Mouse (Mus musculus) liver, postnatal 0 days (tissue): ENCODE results near the gene Tmub1. TPM values are rescaled to one million over a fixed set of nuclear protein-coding genes. Genes with fewer than 3 reads are reported as not detected.
A peak's percentile ranks its signal among the peaks of the same experiment; 100 is the strongest.

Source experiments
- ATAC-seq: fragments of 200-750 bp; cut with Nextera tagmentation; 2 replicates; pipeline ENCODE4 v1.8.0; 2017; ENCODE audit warnings: mild to moderate bottlenecking, moderate library complexity
- DNase-seq: peaks from one replicate; pipeline ENCODE4 v3.0.0-alpha.2; 2016
- H3K27ac ChIP-seq: fragments of 300-500 bp; sonication (generic); 2 replicates; pipeline ENCODE4 v1.5.1; 2014; ENCODE audit warnings: antibody characterized with exemption, moderate library complexity, mild to moderate bottlenecking, low read depth
- H3K27me3 ChIP-seq: fragments of 300-500 bp; sonication (generic); 2 replicates; pipeline ENCODE4 v1.6.1; 2014; ENCODE audit warnings: low read length, control low read depth, mixed read lengths; ENCODE audit not compliant: insufficient read depth
- H3K36me3 ChIP-seq: fragments of 300-500 bp; sonication (generic); replicated peaks from 2 replicates; pipeline ENCODE4 v1.6.1; 2014; ENCODE audit warnings: mild to moderate bottlenecking, control low read depth, low read length, moderate library complexity, mixed read lengths; ENCODE audit not compliant: insufficient read depth
- H3K4me1 ChIP-seq: fragments of 300-500 bp; sonication (generic); 2 replicates; pipeline ENCODE4 v1.6.1; 2014; ENCODE audit warnings: antibody characterized with exemption, mild to moderate bottlenecking, control low read depth; ENCODE audit not compliant: insufficient read depth
- H3K4me2 ChIP-seq: fragments of 300-500 bp; sonication (generic); 2 replicates; pipeline ENCODE4 v1.6.1; 2014; ENCODE audit warnings: low read depth, mild to moderate bottlenecking, low read length, moderate library complexity, mixed read lengths
- H3K4me3 ChIP-seq: fragments of 300-500 bp; sonication (generic); 2 replicates; pipeline ENCODE4 v1.5.1; 2014; ENCODE audit warnings: low read depth, low read length
- H3K9ac ChIP-seq: fragments of 300-500 bp; sonication (generic); replicated peaks from 2 replicates; pipeline ENCODE4 v1.6.1; 2014; ENCODE audit warnings: mild to moderate bottlenecking, moderate library complexity
- H3K9me3 ChIP-seq: fragments of 300-500 bp; sonication (generic); 2 replicates; pipeline ENCODE4 v1.6.1; 2016; ENCODE audit warnings: mild to moderate bottlenecking, control low read depth, low read length, mixed read lengths
- CTCF ChIP-seq: sonication (generic); IDR thresholded peaks from 2 replicates; pipeline ENCODE4 v1.5.1; 2016; ENCODE audit warnings: antibody characterized with exemption, low read depth
- EP300 ChIP-seq: IDR thresholded peaks from 2 replicates; pipeline ENCODE4 v1.6.1; 2016; ENCODE audit warnings: antibody characterized with exemption, low read depth, mild to moderate bottlenecking
- WGBS: fragments of 180-500 bp; shearing (Covaris S2); extraction: QIAGEN DNeasy Blood & Tissue Kit; methylation state at CpG from one replicate; pipeline ENCODE4 v1.1.7; 2014; ENCODE audit not compliant: insufficient replicate concordance; 5-methylcytosine and 5-hydroxymethylcytosine counted together
- polyA plus RNA-seq: library from polyadenylated mRNA; unstranded; fragments of >200 nt; fragmentation: Nextera tagmentation; extraction: Ambion mirVana; gene quantifications from 2 replicates; pipeline ENCODE4 v1.2.1, GENCODE M21; 2015

Tmub1 gene
- polyA plus RNA-seq, 1 experiment from 2014 or later = 5.2 TPM

GRCm38 (mm10) chr5:24475476-24476241 lies 28.0 kb upstream of the Tmub1 start:
- DNase-seq (no peak), ATAC-seq (no peak)
- H3K4me3 ChIP-seq = no peak overlapping the region
- peaks cover 30% of the 10 kb centered on the region for H3K36me3 ChIP-seq
- TF ChIP-seq CTCF = no peak
- no peak for TF ChIP-seq EP300
- 75% methylated on average over 6 of the region's 6 CpGs for WGBS
- no peak overlapping the region for H3K27ac ChIP-seq
- H3K9me3 ChIP-seq = no peaks in the 10 kb centered on the region
- H3K4me1 ChIP-seq = peaks cover 11% of the 10 kb centered on the region
- H3K9ac ChIP-seq = no peak overlapping the region
- no peak overlapping the region for H3K4me2 ChIP-seq
- peaks cover 17% of the 10 kb centered on the region for H3K27me3 ChIP-seq

- H3K4me3 ChIP-seq = peak overlapping the region; percentile 39
- WGBS = 7% methylated on average over 51 of the region's 67 CpGs
- H3K4me1 ChIP-seq = peaks cover 11% of the 10 kb centered on the region
- no peak overlapping the region for H3K27ac ChIP-seq
- 0 out of 2 replicates have a peak, but pooled peaks have one; percentile 28 for ATAC-seq
- H3K36me3 ChIP-seq = peaks cover 23% of the 10 kb centered on the region
- H3K9me3 ChIP-seq = no peaks in the 10 kb centered on the region
- DNase-seq = peak; percentile 36
- peak; percentile 16; the same call in 1 of the 2 replicates for TF ChIP-seq CTCF
- no peak for TF ChIP-seq EP300
- H3K27me3 ChIP-seq = peaks cover 17% of the 10 kb centered on the region
- H3K9ac ChIP-seq = no peak overlapping the region
- H3K4me2 ChIP-seq = peak overlapping the region; percentile 72
Measured at GRCm38 (mm10) chr5:24474723-24475261, 27.1 kb upstream of the Tmub1 start.

GRCm38 (mm10) chr5:24474025-24474722 lies 26.5 kb upstream of the Tmub1 start:
- ATAC-seq (peak; percentile 18), DNase-seq (no peak)
- peaks cover 19% of the 10 kb centered on the region for H3K36me3 ChIP-seq
- H3K27me3 ChIP-seq = peaks cover 17% of the 10 kb centered on the region
- WGBS = 6% methylated on average over 69 of the region's 77 CpGs
- TF ChIP-seq CTCF (no peak), EP300 (no peak)
- H3K9me3 ChIP-seq = no peaks in the 10 kb centered on the region
- peak overlapping the region; percentile 72 for H3K4me2 ChIP-seq
- H3K27ac ChIP-seq = no peak overlapping the region
- peaks cover 11% of the 10 kb centered on the region for H3K4me1 ChIP-seq
- peak overlapping the region; percentile 39 for H3K4me3 ChIP-seq
- H3K9ac ChIP-seq = no peak overlapping the region

GRCm38 (mm10) chr5:24472884-24473619 lies 25.4 kb upstream of the Tmub1 start:
- no peak for TF ChIP-seq EP300
- no peak for TF ChIP-seq CTCF
- DNase-seq (no peak), ATAC-seq (no peak)
- peaks cover 17% of the 10 kb centered on the region for H3K27me3 ChIP-seq
- no peak overlapping the region for H3K4me2 ChIP-seq
- H3K9me3 ChIP-seq = no peaks in the 10 kb centered on the region
- H3K36me3 ChIP-seq = peaks cover 9% of the 10 kb centered on the region
- H3K27ac ChIP-seq = no peak overlapping the region
- H3K4me3 ChIP-seq = no peak overlapping the region
- H3K9ac ChIP-seq = no peak overlapping the region
- 66% methylated on average over 6 of the region's 7 CpGs for WGBS
- H3K4me1 ChIP-seq = peaks cover 11% of the 10 kb centered on the region

- Histone ChIP-seq H3K4me3 (no peak overlapping the region), H3K9ac (no peak overlapping the region), H3K4me1 (peaks cover 11% of the 10 kb centered on the region), H3K9me3 (no peaks in the 10 kb centered on the region), H3K36me3 (no peaks in the 10 kb centered on the region), H3K4me2 (no peak overlapping the region), H3K27me3 (peaks cover 17% of the 10 kb centered on the region), H3K27ac (no peak overlapping the region)
- DNase-seq (peak; percentile 85), ATAC-seq (peak; percentile 72)
- TF ChIP-seq CTCF = peak; percentile 98
- no peak for TF ChIP-seq EP300
- WGBS = 15% methylated on average over 5 of the region's 5 CpGs
Measured at GRCm38 (mm10) chr5:24470600-24470999, 22.9 kb upstream of the Tmub1 start.

GRCm38 (mm10) chr5:24466762-24467161 lies 19.1 kb upstream of the Tmub1 start:
- Histone ChIP-seq H3K36me3 (no peaks in the 10 kb centered on the region), H3K9ac (no peak overlapping the region), H3K9me3 (no peaks in the 10 kb centered on the region), H3K27me3 (no peaks in the 10 kb centered on the region), H3K27ac (no peak overlapping the region), H3K4me2 (no peak overlapping the region), H3K4me1 (no peaks in the 10 kb centered on the region), H3K4me3 (no peak overlapping the region)
- WGBS = 71% methylated on average over 12 of the region's 12 CpGs
- ATAC-seq = no peak
- DNase-seq = no peak
- TF ChIP-seq CTCF = no peak
- TF ChIP-seq EP300 = no peak
